Mouse (Mus musculus): ENCODE measurements around the gene Sectm1b. TPM values are rescaled to one million over a fixed set of nuclear protein-coding genes. Genes with fewer than 3 reads are reported as not detected.

The Sectm1b gene
- polyA plus RNA-seq (2012; rRNA removed) = 131 and 155 TPM in 2 replicates

GRCm38 (mm10) chr11:121063379-121063778 lies at the start of gene Sectm1b:
Sectm1b (minus strand) TSS chr11:121063569.

GRCm38 (mm10) chr11:121081120-121081519 lies 17.8 kb upstream of the Sectm1b start, which contains the start of gene Sectm1a:
Sectm1a (minus strand) TSS chr11:121081220.

DNA sequence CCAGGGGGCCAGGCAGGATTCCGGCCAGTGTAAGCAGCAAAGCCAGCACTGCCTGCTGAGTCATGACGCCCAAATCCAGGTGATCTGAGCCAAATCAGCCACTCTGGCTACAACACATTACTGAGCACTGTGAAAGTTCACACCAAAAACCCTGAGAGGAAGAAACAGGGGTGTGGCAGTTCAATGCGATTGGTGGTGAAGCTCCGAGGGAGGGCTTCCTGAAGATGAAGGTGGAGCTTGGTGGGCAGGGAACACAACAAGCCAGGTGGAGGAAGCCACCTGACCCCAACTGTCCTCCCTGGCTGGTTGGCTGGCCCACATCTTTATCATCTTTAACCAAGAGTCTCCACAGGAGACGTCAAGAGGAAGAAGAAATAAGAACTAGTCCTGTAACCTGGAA lies 24.1 kb downstream of the Sectm1b start, which contains the start of gene Cd7:
Cd7 (minus strand) TSS at position 117 of the 400 bp plus-strand sequence.

Other genes with a start within 250 kb of the Sectm1b start
- gene Fasn, start 239.0 kb downstream of the Sectm1b start, polyA plus RNA-seq (2012; rRNA removed) = 355 and 470 TPM in 2 replicates
- gene Ccdc57, start 130.7 kb downstream of the Sectm1b start, polyA plus RNA-seq (2012; rRNA removed) = 1.3 and 1.5 TPM in 2 replicates
- gene Slc16a3, start 115.1 kb downstream of the Sectm1b start, polyA plus RNA-seq (2012; rRNA removed) = 14.8 and 25.6 TPM in 2 replicates
- 67.9 and 71.9 TPM in 2 replicates for gene Csnk1d, start 72.2 kb downstream of the Sectm1b start, polyA plus RNA-seq (2012; rRNA removed)
- gene Cd7, start 24.2 kb downstream of the Sectm1b start, polyA plus RNA-seq (2012; rRNA removed) = 3.4 and 9.3 TPM in 2 replicates
- 6.6 and 8.6 TPM in 2 replicates for gene Sectm1a, start 17.7 kb upstream of the Sectm1b start, polyA plus RNA-seq (2012; rRNA removed)
- not detected in 2 replicates for gene Tex19.2, start 55.1 kb upstream of the Sectm1b start, polyA plus RNA-seq (2012; rRNA removed)
- 0.28 and 0.31 TPM in 2 replicates for gene Tex19.1, start 82.6 kb upstream of the Sectm1b start, polyA plus RNA-seq (2012; rRNA removed)
- gene Uts2r, start 96.7 kb upstream of the Sectm1b start, polyA plus RNA-seq (2012; rRNA removed) = 0.06 TPM in 1 of 2 replicates, not detected in the other
- 24.1 and 29.5 TPM in 2 replicates for gene Hexdc, start 140.9 kb upstream of the Sectm1b start, polyA plus RNA-seq (2012; rRNA removed)
- 17.2 and 18.7 TPM in 2 replicates for gene Ogfod3, start 141.1 kb upstream of the Sectm1b start, polyA plus RNA-seq (2012; rRNA removed)
- 24.8 and 30.0 TPM in 2 replicates for gene Cybc1, start 165.8 kb upstream of the Sectm1b start, polyA plus RNA-seq (2012; rRNA removed)
- gene Narf, start 173.7 kb upstream of the Sectm1b start, polyA plus RNA-seq (2012; rRNA removed) = 34.3 and 40.5 TPM in 2 replicates
- 40.6 and 40.9 TPM in 2 replicates for gene Foxk2, start 196.4 kb upstream of the Sectm1b start, polyA plus RNA-seq (2012; rRNA removed)

All from colon, adult 2 months (tissue).